Mouse (Mus musculus) T-helper 2 cell (primary cell): Measurements from ENCODE around the gene Flvcr2.

Experiments
- in situ Hi-C: fragments of 300-600 bp; cut with MboI, MseI; formaldehyde crosslinking; loops from one replicate; pipeline ENCODE4 v1.15.1; 2025; ENCODE audit warnings: high pct_unique_total_duplicates

Gene Flvcr2

DNA sequence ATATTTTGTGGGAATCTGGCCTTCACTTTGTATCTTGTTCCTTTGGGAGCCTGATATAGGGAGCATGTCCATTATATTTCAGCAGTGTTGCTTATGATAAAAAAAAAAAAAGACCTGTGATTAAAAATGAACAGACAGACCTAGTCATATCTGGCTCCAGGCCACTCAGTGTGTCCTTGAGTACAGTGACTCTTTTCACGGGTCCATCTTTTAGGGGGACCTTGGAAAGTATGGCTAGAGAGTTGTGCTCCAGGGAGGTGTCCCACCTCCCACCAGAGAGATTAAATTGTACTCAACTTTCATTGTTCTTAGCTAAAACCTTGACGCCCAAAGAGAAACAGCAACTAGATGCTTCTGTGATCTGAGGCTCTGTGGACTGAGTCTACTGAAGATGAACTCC lies 47.8 kb downstream of the Flvcr2 start:
- in situ Hi-C loops, result no loop called here

GRCm38 (mm10) chr12:85795551-85795950 lies 49.2 kb downstream of the Flvcr2 start:
- in situ Hi-C loops, result no loop called here

DNA sequence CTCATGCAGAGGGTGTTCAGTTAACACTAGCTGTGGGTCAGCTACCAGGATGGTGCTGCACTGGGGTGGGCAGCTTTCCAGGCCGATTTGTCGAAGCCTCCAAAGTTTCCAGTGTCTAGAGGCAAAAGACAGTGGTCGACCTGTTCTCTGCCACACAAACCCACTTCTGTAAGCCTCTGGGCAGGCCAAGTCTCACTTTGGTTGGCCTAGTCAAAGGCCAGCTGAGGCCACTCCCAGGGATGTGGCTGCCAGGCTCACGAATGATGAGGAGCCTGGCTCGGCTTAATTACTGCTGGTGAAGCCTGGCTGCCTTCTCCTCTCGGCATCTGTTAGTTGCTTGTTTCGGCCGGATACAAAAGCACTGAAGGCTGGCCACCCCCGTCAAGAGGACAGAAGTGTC lies 53.7 kb downstream of the Flvcr2 start:
- in situ Hi-C loops, result no loop called here

DNA sequence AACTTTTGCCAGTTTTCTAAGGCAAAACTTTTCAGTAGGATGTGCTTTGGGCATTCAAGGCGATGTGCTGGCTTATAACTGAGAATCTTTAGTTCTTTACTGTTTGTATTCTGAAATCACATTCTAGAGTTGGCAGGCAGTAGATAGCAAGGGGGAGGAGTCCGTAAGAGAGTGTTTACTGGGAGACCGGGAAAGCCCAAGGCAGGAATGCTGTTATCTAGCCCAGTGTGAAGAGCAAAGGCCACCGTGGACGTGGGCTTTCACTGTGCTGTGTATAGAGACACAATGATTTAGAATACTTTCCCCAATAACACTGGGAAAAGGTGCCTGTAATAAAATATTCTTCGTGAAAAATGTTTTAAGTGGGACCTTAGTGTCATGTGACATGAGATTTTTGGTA lies 63.4 kb downstream of the Flvcr2 start:
- in situ Hi-C loops, result loop anchor here (10.0 kb wide), 1 partner anchor 125 kb away; the partner anchor contains the start of gene Batf

- in situ Hi-C loops, result loop anchor here (10.0 kb wide), 1 partner anchor 126 kb away; the partner anchor contains the start of gene Batf
Measured at GRCm38 (mm10) chr12:85810959-85811358, 64.6 kb downstream of the Flvcr2 start.

- in situ Hi-C loops, result loop anchor here (10.0 kb wide), 1 partner anchor 127 kb away; the partner anchor contains the start of gene Batf
Measured at GRCm38 (mm10) chr12:85811676-85812075, 65.3 kb downstream of the Flvcr2 start.

DNA sequence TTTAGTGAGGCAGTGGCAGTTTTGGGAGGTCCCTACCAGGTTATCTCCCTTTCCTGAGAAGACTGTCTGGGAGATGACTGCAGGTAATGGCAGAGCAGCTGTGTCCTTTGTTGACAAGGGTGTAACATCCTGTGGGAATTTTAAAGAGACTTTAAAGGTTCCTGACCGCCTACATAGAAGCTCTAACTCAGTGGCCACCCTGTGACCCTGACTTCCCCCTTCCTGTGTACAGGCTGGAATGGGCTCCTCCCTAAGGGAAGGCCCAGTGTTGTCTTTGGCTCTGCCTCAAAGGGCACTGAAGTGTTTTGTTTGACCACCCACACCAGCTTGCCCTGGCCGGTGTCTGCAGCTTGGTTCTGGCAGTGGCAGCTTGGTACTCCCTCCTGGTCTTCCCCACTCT lies 67.3 kb downstream of the Flvcr2 start:
- in situ Hi-C loops, result loop anchor here (10.0 kb wide), 1 partner anchor 129 kb away; the partner anchor contains the start of gene Batf

DNA sequence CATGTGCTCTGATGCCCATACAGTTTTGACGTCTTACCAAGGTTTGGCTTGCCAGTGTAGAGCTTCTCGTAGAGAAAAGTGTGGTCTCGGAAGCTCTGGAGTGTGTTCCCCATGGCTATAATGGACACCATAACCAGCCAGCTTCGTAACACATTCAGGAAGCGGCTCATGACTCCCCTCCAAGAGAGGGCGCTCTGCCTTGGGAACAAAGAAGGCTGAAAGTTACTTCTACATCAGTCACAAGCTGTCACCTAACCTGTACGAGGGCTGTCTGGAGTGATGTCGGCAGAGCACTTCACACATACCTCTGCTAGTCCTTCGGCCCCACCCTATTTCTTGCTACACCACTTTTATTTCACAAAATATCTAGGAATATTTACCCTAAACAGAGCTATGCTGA lies 75.7 kb downstream of the Flvcr2 start:
- in situ Hi-C loops, result no loop called here

- in situ Hi-C loops, result no loop called here
Measured at GRCm38 (mm10) chr12:85824438-85825264, 78.3 kb downstream of the Flvcr2 start, which contains the start of the genes Erg28 and Ttll5. Erg28 (minus strand) TSS chr12:85824550. Ttll5 (plus strand) TSS chr12:85824659.

- in situ Hi-C loops, result no loop called here
Measured at GRCm38 (mm10) chr12:85825361-85825760, 79.0 kb downstream of the Flvcr2 start.

- in situ Hi-C loops, result no loop called here
Measured at GRCm38 (mm10) chr12:85825822-85826221, 79.5 kb downstream of the Flvcr2 start.

DNA sequence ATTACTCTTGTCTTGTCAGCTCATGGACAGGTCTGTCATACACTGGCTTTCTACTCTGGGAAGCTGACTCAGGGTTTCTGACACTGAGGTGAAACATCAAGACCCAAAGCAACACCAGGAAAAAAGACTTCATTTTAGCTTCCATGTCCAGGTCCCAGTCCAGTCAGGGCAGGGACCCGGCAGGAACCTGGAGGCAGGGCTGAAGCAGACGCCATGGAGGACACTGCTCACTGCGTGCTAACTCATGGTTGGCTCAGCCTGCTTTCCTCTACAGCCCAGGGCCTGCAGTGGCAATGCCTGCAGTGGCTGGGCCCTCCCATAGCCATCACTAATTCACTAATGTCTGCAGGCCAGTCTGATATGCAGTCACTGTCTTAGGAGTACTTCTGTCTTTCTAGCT lies 82.5 kb downstream of the Flvcr2 start:
- in situ Hi-C loops, result no loop called here

GRCm38 (mm10) chr12:85829866-85830265 lies 83.5 kb downstream of the Flvcr2 start:
- in situ Hi-C loops, result no loop called here

DNA sequence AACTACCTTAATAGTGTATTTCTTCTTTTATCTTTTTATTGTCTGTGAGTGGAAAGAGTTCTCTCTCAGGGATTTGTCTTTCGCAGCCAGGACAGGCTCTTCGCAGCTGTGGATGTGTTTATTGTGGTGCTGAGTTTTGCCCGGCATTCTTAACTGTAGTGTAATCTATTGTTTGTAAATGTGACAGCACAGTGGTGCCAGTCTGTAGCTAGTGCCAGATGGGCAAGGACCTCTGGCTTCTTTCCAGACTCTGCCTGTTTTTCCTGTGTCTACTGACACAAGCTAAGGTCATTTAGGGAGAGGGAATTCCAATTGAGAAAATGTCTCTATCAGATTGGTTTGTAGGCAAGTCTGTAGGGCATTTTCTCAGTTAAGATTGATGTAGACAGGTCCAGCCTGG lies 84.4 kb downstream of the Flvcr2 start:
- in situ Hi-C loops, result no loop called here

GRCm38 (mm10) chr12:85834543-85834942 lies 88.2 kb downstream of the Flvcr2 start:
- in situ Hi-C loops, result no loop called here

DNA sequence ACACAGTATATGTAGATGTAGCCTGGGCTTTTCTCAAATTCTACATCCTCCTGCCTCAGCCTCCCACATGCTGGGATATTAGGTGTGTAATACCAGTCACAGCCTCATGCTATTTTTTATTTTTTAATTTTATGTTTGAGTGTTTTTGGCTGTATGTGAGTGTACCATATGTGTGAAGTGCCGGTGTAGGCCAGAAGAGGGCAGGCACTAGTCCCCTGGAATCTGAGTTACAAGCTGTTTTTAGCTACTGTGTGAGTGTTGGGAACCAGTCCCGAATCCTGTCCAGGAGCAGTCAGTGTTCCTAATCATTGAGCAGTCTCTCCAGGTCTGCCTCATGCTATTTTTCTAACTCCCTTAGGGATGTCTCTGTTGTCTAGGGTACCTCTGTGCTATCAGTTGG lies 91.4 kb downstream of the Flvcr2 start:
- in situ Hi-C loops, result no loop called here

DNA sequence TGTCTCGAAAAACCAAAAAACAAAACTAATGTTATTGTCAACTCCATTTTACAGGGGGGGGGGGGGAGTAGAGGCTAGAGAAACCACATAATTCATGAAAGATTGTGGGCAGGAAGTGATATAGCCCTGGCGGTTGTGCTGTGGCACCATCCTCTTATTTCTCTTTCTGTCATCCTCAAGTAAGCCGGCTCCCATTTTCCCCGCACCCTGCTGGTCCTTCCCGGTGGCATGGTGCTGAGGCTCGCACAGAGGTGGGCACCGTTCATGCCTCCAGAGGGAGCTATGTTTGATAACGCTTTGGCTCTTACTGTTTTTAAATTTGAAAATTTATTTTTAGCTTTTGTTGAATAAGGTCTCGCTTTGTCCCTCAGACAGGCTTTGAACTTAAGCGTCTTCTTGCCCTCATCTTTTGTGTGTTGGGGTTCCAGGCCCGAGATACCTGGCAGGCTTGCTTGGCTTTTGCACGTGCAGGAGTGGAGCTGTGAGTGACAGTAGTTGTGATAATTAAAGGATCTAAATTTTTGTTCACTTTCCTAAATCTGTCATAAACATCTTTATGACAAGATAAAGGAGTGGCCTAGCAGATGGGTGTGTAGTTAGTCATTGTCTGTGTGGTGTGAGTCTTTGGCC lies 93.1 kb downstream of the Flvcr2 start:
- in situ Hi-C loops, result no loop called here

DNA sequence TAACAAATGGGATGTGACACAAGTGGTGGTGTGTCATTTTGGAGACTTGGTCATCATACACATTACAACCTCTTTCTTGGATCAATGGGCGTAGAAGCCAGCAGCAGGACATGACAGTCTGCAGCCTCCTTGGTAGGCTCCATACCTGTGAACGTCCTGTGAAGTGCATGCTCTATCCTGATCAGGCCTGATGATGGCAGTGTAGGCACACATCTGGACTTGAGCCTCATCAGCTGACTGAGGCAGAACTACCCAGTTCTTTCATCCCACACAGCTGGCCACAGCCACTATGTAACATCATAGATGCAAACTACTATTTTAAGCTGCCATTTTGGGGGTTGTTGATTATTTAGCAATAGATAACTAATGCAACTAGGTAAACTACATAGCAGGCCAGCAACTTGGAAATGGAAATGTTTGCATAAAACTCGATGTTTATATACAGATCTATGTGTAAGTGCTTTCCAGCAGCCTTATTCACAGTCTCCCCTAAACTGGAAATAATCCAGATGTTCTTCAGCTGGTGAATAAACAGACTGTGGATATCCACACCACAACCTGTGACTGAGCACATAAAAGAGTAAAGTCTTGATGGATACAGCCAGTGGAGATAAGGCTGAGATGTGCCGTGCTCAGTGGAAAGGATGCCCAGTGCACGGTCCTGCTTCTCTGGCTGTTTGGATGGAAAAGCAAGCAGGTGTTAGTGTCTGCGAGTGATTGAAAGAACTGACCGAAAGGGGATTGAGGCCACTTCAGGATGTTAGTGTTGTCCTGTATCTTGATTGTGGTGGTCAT lies 102.0 kb downstream of the Flvcr2 start:
- in situ Hi-C loops, result no loop called here

DNA sequence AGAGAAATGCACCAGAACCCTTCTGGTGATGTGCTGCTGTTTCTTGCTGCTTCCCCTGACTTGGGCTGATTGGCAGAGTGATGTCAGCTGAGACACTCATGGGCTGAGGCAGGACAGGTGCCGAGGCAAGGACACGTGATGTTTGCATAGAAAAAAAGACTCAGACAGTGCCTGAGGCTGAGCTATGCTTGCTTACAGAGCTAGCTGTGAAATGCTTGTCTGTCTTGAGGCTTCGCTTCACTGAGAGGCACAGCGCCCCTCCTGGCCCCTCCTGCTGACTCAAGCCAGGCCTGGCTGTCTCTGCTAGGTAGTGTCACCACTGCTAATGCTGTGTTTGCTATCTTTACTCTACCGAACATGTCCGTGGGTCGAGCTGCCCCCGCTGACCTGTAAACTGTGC lies 104.3 kb downstream of the Flvcr2 start:
- in situ Hi-C loops, result no loop called here

DNA sequence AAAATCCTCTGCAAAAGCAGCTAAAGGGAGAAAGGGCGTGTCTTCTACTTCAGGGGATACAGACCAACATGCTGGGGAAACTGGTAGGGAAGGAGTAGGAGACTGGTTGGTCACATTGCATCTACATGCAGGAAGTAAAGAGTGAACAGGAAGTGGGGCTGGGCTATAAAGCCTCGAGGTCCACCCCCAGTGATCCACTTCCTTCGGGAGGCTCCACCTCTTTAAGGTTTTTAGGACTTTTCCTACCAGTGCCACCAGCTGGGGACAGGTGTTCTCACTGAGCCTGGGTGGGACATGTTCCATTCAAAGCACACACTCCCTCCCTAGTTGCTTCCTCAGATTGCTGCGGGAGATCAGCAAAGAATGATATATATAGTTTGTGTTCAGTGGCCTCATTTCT lies 107.5 kb downstream of the Flvcr2 start:
- in situ Hi-C loops, result no loop called here

GRCm38 (mm10) chr12:85854271-85854670 lies 107.9 kb downstream of the Flvcr2 start:
- in situ Hi-C loops, result no loop called here

- in situ Hi-C loops, result no loop called here
Measured at GRCm38 (mm10) chr12:85857300-85857699, 111.0 kb downstream of the Flvcr2 start.
